Mouse (Mus musculus): Measurements from ENCODE around the gene Ica1. TPM values are rescaled to one million over a fixed set of nuclear protein-coding genes. Genes with fewer than 3 reads are reported as not detected.

Ica1 gene
- total RNA-seq, 2 experiments from 2014 or later, result 62.1 to 66.6 TPM

DNA sequence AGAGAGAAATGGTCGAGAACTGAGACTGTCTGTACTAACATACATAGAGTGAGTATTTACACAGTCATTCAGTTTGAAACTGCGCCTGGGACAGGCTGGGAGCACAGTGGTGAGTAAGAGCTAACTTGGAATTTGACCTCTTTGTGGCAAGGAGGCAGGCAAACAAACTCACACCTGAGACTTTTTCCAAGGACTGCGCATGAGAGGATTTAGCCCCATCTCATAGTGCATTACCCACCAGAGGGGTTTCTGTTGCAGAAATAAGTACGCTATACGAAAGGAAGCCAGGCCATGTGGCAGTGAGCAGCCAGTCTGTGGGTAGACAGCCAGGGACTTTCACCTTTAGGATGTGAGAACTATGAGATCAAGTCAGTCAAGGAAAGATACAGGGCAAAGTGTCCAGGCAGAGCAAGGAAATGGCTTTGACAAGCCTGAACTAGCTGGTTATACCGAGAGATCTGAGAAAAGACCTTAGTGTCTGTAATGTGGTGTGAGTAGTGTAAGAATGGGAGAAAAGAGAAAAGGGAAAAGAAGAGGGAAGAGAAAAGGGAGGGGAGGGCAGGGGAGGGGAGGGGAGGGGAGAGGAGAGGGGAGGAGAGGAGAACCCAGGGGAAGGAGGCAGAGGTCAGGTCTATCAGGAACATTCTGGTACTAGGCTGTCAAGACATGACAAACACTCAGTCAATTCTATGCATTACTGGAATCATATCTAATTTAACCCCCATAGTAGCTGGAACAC is 25.1 kb downstream of the Ica1 start:
- no peak for DNase-seq (ENCODE audit: extremely low spot score in 1 of 2, low spot score in 2 of 2)
- intact Hi-C loops (cut with DNase I), result no loop called here

GRCm38 (mm10) chr6:8744886-8745285 is 33.4 kb downstream of the Ica1 start:
- no peak for DNase-seq (ENCODE audit: extremely low spot score in 1 of 2, low spot score in 2 of 2)
- intact Hi-C loops (cut with DNase I), result no loop called here

DNA sequence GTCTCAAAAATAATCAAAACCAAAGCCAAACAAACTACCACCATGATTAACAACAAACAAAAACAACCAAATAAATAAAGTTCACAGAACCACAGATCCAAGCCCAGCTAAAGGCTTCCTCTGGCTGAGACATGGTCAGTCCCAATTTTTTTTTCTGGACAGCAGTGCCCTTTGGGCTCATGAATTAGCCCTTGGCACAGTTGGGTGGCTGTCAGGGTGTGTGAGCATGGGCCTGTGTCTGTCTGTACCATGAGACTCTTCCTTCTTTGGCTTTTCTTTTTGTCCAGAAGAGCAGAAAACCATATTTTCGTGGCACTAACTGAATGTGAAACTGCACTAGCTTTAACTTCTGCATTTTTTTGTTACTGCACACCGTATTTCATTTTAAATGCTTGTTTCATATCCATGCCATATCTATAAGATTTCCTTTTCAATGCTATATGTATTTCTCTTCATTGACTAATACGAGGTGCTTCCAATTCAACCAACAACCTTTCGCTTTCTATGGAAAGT is 34.0 kb downstream of the Ica1 start:
- DNase-seq (ENCODE audit: extremely low spot score in 1 of 2, low spot score in 2 of 2), result no peak
- intact Hi-C loops (cut with DNase I), result no loop called here

DNA sequence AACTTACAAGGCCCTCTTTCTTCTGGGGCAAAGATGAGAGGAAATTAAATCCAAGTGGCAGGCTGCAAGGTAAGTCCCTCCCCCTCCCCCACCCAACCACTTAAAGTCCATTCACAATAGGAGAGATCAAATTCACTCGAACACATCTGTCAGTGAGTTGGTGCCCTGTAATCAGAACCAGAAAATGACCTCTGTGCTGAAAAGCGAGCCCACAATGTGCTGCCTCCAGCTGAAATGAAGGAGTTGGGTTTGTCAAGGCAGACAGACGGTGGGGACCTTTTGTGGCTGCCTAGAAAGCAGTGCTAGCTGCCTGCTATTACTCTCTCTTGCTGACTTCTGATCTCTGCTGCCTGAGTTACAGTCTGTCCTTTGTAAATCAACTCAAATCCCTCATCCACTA is 35.8 kb downstream of the Ica1 start:
- intact Hi-C loops (cut with DNase I), result no loop called here

GRCm38 (mm10) chr6:8741659-8742058 is 36.6 kb downstream of the Ica1 start:
- no peak for DNase-seq (ENCODE audit: extremely low spot score in 1 of 2, low spot score in 2 of 2)
- intact Hi-C loops (cut with DNase I), result no loop called here

More for the DNA sequence above, 35.8 kb downstream of the Ica1 start:
- no peak for DNase-seq (ENCODE audit: extremely low spot score in 1 of 2, low spot score in 2 of 2)

DNA sequence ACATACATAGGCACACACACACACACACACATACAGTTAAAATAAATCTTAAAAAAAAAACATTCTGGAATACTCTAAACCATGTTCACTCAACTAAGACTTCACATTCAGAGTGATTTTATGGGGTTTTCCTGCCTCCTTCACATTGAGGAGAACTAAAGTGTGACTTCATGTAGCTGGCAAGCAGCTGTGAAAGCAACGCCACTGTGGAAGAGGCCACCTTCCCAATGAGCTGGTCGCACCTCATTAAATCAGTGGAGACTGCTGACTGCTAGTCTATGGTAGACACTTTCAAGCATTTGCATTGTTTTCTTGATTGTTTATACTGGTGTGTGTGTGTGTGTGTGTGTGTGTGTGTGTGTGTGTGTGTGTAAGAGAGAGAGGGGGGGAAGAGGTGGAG is 38.2 kb downstream of the Ica1 start:
- DNase-seq (ENCODE audit: extremely low spot score in 1 of 2, low spot score in 2 of 2), result no peak
- intact Hi-C loops (cut with DNase I), result no loop called here

DNA sequence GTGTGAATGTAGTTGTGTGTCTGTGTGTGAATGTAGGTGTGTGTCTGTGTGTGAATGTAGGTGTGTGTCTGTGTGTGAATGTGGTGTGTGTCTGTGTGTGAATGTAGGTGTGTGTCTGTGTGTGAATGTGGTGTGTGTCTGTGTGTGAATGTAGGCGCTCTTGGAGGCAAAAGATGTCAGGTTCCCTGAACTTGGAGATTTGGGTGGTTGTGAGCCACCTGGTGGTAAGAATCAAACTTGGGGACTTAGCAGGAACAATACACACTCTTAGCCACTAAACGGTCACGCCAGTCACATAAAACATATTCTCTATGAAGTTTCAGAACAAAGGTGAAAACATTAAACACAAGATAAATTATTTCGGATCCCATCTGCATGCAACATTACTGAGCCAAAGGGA is 39.9 kb downstream of the Ica1 start:
- intact Hi-C loops (cut with DNase I), result loop anchor here (5.0 to 10.0 kb wide), 3 partner anchors 226 to 1004 kb away; no protein-coding TSS in a partner anchor
- DNase-seq (ENCODE audit: extremely low spot score in 1 of 2, low spot score in 2 of 2), result no peak

DNA sequence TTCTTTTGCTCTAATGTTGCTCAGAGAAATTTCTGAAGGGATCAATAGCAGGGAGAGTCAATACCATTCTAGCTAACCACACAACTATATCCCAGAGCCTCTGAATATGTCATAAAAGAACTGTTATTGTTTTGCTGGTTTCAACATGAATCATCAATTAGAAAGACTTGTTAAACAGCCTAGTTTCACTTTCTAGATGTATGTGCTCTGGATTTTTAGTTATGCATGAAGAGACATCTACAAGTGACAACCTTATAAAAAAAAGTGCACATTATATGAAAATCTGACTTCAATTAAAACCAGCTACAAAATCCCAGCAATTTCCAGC is 41.8 kb downstream of the Ica1 start:
- no peak for DNase-seq (ENCODE audit: extremely low spot score in 1 of 2, low spot score in 2 of 2)
- intact Hi-C loops (cut with DNase I), result loop anchor here (5.0 to 10.0 kb wide), 3 partner anchors 224 to 1002 kb away; no protein-coding TSS in a partner anchor

GRCm38 (mm10) chr6:8735657-8736492 is 42.4 kb downstream of the Ica1 start:
- DNase-seq (ENCODE audit: extremely low spot score in 1 of 2, low spot score in 2 of 2), result peak; percentile 67 to 69
- intact Hi-C loops (cut with DNase I), result loop anchor here (5.0 to 10.0 kb wide), 3 partner anchors 224 to 1001 kb away; no protein-coding TSS in a partner anchor

DNA sequence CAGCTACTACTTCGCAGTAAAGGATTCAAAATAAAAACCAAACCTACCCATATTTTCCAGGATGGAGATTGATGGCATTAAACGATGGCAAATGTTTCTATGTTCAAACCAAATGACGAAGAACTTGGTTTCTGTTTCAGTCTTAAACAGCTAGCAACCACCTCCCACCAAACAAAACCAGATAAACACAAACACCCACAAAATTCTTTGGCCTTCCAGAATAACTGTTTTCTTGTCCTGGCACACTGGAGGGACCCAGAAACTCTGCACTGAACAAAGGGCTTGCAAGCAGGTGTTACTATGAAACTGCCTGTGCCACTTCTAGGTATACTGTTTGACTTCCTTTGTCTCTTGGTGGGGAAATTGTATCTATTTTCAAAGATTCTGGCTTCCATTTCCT is 43.2 kb downstream of the Ica1 start:
- no peak for DNase-seq (ENCODE audit: extremely low spot score in 1 of 2, low spot score in 2 of 2)
- intact Hi-C loops (cut with DNase I), result loop anchor here (5.0 to 10.0 kb wide), 3 partner anchors 223 to 1000 kb away; no protein-coding TSS in a partner anchor

DNA sequence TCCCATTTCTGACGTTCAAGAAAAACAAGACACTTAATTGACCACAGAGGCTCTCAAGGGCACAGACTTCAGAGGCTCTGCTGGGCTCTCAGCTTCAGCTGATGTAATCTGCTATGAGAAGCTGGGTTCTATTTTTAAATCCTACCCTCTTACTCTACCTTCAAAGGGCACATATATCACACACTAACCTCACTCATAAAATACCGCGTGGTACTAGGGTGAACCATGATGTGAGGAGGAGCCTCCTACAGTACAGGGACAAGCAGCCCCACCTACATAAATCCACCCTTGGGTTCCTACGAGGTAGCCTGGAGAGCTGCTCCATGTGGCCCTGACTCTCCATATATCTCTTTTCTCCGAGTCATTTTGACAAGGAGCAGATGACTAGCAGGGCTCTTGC is 45.8 kb downstream of the Ica1 start:
- intact Hi-C loops (cut with DNase I), result loop anchor here (10.0 kb wide), 1 partner anchor 998 kb away; no protein-coding TSS in a partner anchor
- DNase-seq (ENCODE audit: extremely low spot score in 1 of 2, low spot score in 2 of 2), result no peak

DNA sequence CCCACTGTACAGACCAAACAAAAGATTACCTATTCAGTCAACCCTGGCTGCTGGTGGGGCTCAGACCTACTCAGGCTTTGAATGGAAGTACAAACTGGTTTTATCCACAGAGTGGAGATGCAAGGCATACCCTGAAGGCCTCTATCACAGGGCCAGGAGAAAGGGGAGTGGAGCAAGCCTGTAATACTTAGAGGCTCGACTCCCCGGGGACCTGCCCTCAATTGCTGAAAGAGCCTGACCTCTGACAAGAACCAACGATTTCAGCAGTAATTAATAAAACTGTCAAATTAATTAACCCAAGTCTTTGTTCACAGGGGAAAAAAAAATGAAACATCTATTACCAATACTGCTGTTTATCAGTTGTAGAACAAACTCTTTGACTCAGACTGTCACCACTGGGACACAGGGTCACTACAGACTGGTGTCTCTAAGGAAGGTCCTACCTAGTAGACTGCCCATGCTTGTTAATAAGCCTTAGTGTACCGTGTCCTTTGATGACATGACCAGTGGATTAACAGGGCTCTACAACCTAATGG is 46.6 kb downstream of the Ica1 start:
- DNase-seq (ENCODE audit: extremely low spot score in 1 of 2, low spot score in 2 of 2), result no peak
- intact Hi-C loops (cut with DNase I), result loop anchor here (10.0 kb wide), 1 partner anchor 997 kb away; no protein-coding TSS in a partner anchor

DNA sequence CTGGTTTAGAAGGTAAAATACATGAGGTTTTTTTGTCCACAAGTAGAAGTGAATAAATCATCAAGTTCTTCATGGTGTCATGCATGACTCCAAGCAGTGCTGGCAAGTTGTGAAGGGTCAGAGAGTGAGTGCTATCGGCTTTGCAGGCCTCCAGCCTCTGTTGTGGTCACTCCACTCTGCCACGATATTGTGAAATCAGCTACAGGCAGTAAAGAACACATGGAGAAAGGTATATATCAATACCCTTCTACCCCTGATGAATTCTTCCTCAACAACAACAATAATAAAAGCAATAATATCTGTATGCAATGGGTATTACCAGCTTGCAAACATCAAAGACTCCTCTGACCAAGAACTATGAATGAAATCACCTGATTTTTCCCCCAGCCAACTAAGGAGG is 47.9 kb downstream of the Ica1 start:
- intact Hi-C loops (cut with DNase I), result loop anchor here (10.0 kb wide), 1 partner anchor 996 kb away; no protein-coding TSS in a partner anchor
- DNase-seq (ENCODE audit: extremely low spot score in 1 of 2, low spot score in 2 of 2), result no peak

DNA sequence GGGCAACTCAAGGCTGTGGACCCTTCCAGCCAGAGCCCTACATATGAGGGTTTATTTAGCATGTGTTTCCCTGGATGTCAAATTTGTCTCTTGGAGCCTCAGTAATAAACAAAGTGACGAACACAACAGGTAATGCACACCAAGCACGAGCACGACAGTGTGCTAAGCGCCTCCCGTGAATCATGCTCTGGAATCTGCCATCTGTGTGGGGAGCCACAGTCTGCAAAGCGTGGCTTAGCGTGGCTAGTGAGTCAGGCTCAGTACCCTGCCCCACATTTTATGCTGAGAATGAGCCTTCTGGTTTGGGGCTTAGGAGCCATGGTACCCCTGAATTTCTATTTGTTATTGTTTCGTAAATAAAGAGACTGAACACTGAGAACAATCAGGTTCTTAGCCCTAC is 50.5 kb downstream of the Ica1 start:
- no peak for DNase-seq (ENCODE audit: extremely low spot score in 1 of 2, low spot score in 2 of 2)
- intact Hi-C loops (cut with DNase I), result no loop called here

- intact Hi-C loops (cut with DNase I), result no loop called here
Measured at GRCm38 (mm10) chr6:8725610-8726009, 52.7 kb downstream of the Ica1 start.

GRCm38 (mm10) chr6:8719692-8720091 is 58.6 kb downstream of the Ica1 start:
- intact Hi-C loops (cut with DNase I), result no loop called here

More at GRCm38 (mm10) chr6:8725610-8726009, 52.7 kb downstream of the Ica1 start:
- no peak for DNase-seq (ENCODE audit: extremely low spot score in 1 of 2, low spot score in 2 of 2)

GRCm38 (mm10) chr6:8717967-8718366 is 60.3 kb downstream of the Ica1 start:
- intact Hi-C loops (cut with DNase I), result no loop called here
- DNase-seq (ENCODE audit: extremely low spot score in 1 of 2, low spot score in 2 of 2), result no peak

More at GRCm38 (mm10) chr6:8719692-8720091, 58.6 kb downstream of the Ica1 start:
- no peak for DNase-seq (ENCODE audit: extremely low spot score in 1 of 2, low spot score in 2 of 2)

DNA sequence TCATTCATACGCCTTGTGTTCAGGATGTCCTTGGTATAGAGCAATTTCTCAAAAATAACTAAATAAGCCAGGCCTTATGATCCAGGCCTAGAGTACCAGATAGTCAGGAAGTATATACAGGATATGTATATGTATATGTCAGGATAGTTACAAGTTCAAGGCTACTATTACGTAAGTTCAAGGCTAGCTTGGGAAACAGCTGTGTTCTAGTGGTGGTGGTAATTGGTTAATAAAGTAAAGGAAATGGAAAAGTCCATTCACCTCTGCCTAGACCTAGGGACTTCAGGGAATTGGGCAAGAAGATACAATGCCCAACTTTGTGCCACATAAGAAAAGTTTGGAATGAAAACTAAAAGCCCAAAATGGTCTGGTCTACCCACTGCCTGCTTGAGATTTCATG is 61.7 kb downstream of the Ica1 start:
- no peak for DNase-seq (ENCODE audit: extremely low spot score in 1 of 2, low spot score in 2 of 2)
- intact Hi-C loops (cut with DNase I), result no loop called here

DNA sequence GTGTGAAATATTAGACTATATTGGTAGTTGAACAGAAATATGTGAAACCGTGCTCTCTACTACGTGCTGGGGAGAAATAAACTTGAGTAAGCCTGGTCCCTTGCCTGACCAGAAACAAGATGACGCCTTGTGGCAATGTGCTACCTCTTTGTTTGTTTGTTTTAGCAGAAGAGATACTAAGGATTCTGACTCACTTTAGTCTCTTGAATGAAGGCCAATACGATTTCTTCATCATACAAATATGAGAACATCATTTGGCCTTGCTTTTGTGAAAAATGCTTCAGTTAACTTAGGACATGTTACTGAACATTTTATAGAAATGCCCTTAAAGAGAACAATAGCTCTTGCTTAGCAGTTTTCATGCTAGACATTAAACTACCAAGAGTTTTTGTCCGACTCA is 67.0 kb downstream of the Ica1 start:
- no peak for DNase-seq (ENCODE audit: extremely low spot score in 1 of 2, low spot score in 2 of 2)
- intact Hi-C loops (cut with DNase I), result no loop called here

Measured in left cerebral cortex, postnatal 10 days (tissue).